Mouse (Mus musculus) effector memory CD4-positive, alpha-beta T cell, adult 5 months (primary cell): ENCODE measurements around the gene Saa2. TPM values are rescaled to one million over a fixed set of nuclear protein-coding genes. Genes with fewer than 3 reads are reported as not detected.

Experiments used
- polyA plus RNA-seq: library from polyadenylated mRNA; unstranded; fragments of 100-300 nt; shearing (Covaris generic); gene quantifications from one replicate; pipeline ENCODE4 v1.2.1, GENCODE M21; 2017

Gene Saa2
- not detected for polyA plus RNA-seq

DNA sequence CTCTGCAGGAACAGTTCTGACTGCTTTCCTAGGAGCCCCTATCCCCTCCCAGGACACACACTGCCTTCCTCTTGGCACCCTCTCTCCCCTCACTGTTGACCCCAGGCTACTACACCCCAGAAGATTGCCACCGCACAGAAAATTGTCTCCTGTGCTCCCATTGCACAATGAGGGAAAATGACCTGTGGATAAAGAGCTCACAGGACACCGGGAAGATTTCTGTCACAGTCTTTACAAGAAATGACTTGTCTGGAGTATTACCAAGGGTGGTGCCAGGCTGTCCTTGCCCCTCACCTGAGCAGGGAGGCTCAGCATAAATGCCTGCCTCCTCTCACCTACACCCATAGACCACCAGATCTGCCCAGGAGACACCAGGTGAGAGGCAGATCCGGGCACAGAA lies at the start of gene Saa2:
Saa2 (plus strand) TSS at position 301 of the 400 bp plus-strand sequence.

DNA sequence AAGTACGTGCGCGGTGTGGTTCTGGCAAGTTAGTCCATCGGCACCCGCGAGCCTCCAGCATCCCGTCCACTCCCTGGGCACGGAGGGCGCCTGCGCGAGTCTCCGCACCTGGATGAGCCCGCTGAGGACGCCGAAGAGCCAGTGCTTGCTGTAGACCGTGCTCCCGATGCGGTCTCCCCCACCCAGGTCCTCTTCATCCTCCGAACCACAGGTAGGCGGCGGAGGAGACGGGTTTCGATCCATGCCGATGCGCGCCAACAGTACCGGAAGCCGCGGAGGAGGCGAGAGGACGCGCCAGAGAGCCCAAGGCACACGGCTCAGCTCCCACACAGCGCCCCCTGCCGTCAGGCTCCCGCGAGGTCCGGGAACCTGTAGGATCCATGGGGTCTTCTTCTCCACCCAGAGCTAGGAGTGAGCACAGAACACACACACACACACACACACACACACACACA lies 41.2 kb upstream of the Saa2 start, which contains the start of gene Saal1:
Saal1 (minus strand) TSS at position 291 of the 455 bp plus-strand sequence.

DNA sequence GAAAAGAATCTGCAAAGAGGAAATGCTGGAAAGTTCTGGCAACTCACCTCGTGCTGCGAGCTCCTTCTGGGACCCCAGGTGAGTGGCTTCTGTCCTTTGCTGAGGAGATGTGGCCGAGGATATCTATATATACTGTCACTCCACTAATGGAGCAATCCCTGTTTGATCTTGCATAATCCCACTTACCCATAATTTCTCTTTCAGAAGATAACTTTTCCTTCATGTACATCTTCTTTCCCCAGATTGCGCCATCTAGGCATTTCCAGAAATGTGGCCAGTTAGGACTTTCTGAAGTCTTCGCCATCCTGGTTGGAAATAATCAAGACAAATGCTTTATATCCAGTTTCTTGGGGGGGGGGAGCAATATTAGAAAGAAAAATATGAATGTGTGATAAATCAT lies 36.0 kb upstream of the Saa2 start, which contains the start of gene Saa3:
Saa3 (minus strand) TSS at position 101 of the 400 bp plus-strand sequence.

DNA sequence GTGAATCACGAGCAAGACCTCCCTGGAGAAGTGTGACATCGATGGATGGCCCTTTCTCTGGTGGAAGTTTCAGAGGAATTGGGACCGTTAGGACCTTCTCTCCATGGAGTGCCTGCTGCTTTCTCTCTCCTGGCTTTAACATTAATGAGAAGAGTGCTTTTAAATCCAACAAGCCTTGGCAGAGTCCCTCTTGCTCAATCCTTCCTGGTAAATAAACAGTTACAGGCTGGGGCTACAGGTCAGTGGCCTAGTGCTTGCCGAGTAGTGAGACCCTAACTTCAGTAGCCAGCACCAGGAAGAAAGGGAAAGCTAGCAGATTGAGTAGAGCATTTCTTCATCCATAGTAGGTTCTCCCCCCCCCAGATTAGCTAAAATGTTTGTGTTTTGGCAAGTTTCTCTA lies 19.1 kb upstream of the Saa2 start, which contains the start of gene Saa4:
Saa4 (minus strand) TSS at position 146 of the 400 bp plus-strand sequence.

DNA sequence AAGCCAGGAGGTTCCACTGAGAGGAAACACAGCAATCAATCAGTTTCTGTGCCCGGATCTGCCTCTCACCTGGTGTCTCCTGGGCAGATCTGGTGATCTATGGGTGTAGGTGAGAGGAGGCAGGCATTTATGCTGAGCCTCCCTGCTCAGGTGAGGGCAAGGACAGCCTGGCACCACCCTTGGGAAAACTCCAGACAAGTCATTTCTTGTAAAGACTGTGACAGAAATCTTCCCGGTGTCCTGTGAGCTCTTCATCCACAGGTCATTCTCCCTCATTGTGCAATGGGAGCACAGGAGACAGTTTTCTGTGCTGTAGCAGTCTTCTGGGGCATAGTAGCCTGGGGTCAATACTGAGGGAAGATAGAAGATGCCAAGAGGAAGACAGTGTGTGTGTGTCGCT lies 8.7 kb upstream of the Saa2 start, which contains the start of gene Saa1:
Saa1 (minus strand) TSS at position 101 of the 400 bp plus-strand sequence.

DNA sequence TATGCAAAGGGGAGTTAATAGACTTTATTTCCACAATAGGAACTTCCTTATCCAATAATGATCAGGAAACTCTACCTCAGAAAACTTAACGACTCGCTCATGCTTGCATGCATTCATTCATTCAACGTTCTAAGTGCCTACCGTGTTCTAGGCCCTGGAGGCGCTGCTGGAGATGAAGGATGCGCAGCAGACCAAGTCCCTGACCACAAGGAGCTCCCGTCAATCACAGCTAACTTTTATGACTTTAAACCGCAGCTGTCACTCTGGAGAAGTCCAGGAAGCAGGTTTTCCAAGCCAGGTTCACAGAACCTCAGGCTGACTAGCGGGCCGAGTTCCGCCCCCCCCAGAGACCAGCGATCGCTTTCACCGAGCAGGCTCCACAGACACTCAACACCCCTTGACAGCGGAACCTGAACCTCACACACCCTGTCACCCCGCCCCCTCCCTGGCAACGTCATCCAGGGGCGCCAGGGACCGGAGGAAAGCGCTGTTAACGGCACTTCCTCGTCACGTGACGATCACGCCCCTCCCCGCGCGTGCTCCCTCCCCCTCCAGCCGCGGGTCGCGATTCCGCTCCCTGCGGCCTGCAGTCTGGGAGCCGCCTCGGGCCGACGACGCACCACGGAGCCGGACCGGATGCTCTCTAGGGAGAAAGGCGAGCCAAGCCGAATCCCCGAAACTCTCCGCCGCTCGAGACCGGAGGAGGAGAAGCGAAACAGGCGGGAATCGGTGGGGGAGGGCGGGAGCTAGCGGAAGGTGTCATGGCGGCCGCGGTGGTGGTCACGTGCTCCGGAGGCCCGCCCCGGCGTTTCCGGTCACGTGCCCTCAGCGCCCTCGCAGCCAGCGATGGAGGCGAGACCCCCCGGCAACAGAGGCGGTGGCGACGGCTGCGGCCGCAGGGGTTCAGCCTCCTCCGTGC lies 44.0 kb downstream of the Saa2 start, which contains the start of the genes Hps5 and Gtf2h1:
Hps5 (minus strand) TSS at position 778 of the 919 bp plus-strand sequence.
Gtf2h1 (plus strand) TSS at position 817 of the 919 bp plus-strand sequence.

Other genes with a start within 250 kb of the Saa2 start
- gene Sergef, start 112.0 kb upstream of the Saa2 start, polyA plus RNA-seq = 18.2 TPM
- gene Tph1, start 79.3 kb upstream of the Saa2 start, polyA plus RNA-seq = not detected
- gene Saal1, start 41.1 kb upstream of the Saa2 start, polyA plus RNA-seq = 9.9 TPM
- not detected for gene Saa3, start 36.1 kb upstream of the Saa2 start, polyA plus RNA-seq
- gene Saa4, start 19.2 kb upstream of the Saa2 start, polyA plus RNA-seq = not detected
- gene Saa1, start 8.8 kb upstream of the Saa2 start, polyA plus RNA-seq = not detected
- 41.5 TPM for gene Hps5, start 44.3 kb downstream of the Saa2 start, polyA plus RNA-seq
- gene Gtf2h1, start 44.3 kb downstream of the Saa2 start, polyA plus RNA-seq = 45.5 TPM
- gene Ldha, start 89.7 kb downstream of the Saa2 start, polyA plus RNA-seq = 994 TPM
- not detected for gene Ldhc, start 109.4 kb downstream of the Saa2 start, polyA plus RNA-seq
- gene Tsg101, start 168.2 kb downstream of the Saa2 start, polyA plus RNA-seq = 112 TPM
- gene Uevld, start 206.7 kb downstream of the Saa2 start, polyA plus RNA-seq = 4.6 TPM
- gene Gm9999, start 231.8 kb downstream of the Saa2 start, polyA plus RNA-seq = not detected